Mouse (Mus musculus): ENCODE data around the gene Col7a1.

- TF ChIP-seq CTCF (IDR thresholded peaks at IDR 0.05) (no peak), EP300 (IDR thresholded peaks at IDR 0.05) (no peak)
These were observed 4.0 kb upstream of the Col7a1 start for GRCm38 (mm10) chr9:108949231-108949966.
